Mouse (Mus musculus): ENCODE results near the gene Ankrd33.

Ankrd33 gene

GRCm38 (mm10) chr15:101121411-101122289, 6.1 kb downstream of the Ankrd33 start:
- ATAC-seq (ENCODE audit: insufficient number of reproducible peaks, low FRiP score, low TSS enrichment): no peak

- ATAC-seq (ENCODE audit: insufficient number of reproducible peaks, low FRiP score, low TSS enrichment): no peak
These were observed 6.7 kb downstream of the Ankrd33 start for GRCm38 (mm10) chr15:101122290-101122589.

- no peak for ATAC-seq (ENCODE audit: insufficient number of reproducible peaks, low FRiP score, low TSS enrichment)
These were observed 7.6 kb downstream of the Ankrd33 start for GRCm38 (mm10) chr15:101123202-101123601.

- no peak for ATAC-seq (ENCODE audit: insufficient number of reproducible peaks, low FRiP score, low TSS enrichment)
These were observed 10.0 kb downstream of the Ankrd33 start for GRCm38 (mm10) chr15:101125561-101125960.

- ATAC-seq (ENCODE audit: insufficient number of reproducible peaks, low FRiP score, low TSS enrichment): no peak
These were observed 11.5 kb downstream of the Ankrd33 start for GRCm38 (mm10) chr15:101126876-101127544.

- no peak for ATAC-seq (ENCODE audit: insufficient number of reproducible peaks, low FRiP score, low TSS enrichment)
These were observed 12.9 kb downstream of the Ankrd33 start, which contains the start of gene Acvrl1 for GRCm38 (mm10) chr15:101128181-101129089. Acvrl1 (plus strand) TSS chr15:101128522.

- no peak for ATAC-seq (ENCODE audit: insufficient number of reproducible peaks, low FRiP score, low TSS enrichment)
These were observed 13.9 kb downstream of the Ankrd33 start for GRCm38 (mm10) chr15:101129412-101129811.

GRCm38 (mm10) chr15:101131498-101131897, 15.9 kb downstream of the Ankrd33 start:
- ATAC-seq (ENCODE audit: insufficient number of reproducible peaks, low FRiP score, low TSS enrichment): no peak

GRCm38 (mm10) chr15:101132041-101132440, 16.5 kb downstream of the Ankrd33 start:
- ATAC-seq (ENCODE audit: insufficient number of reproducible peaks, low FRiP score, low TSS enrichment): no peak

GRCm38 (mm10) chr15:101132761-101133160, 17.2 kb downstream of the Ankrd33 start:
- ATAC-seq (ENCODE audit: insufficient number of reproducible peaks, low FRiP score, low TSS enrichment): no peak

- no peak for ATAC-seq (ENCODE audit: insufficient number of reproducible peaks, low FRiP score, low TSS enrichment)
These were observed 18.6 kb downstream of the Ankrd33 start for GRCm38 (mm10) chr15:101133993-101134704.

GRCm38 (mm10) chr15:101135405-101135804, 19.9 kb downstream of the Ankrd33 start:
- ATAC-seq (ENCODE audit: insufficient number of reproducible peaks, low FRiP score, low TSS enrichment): no peak

GRCm38 (mm10) chr15:101137455-101137854, 21.9 kb downstream of the Ankrd33 start:
- ATAC-seq (ENCODE audit: insufficient number of reproducible peaks, low FRiP score, low TSS enrichment): no peak

GRCm38 (mm10) chr15:101138675-101139074, 23.1 kb downstream of the Ankrd33 start:
- ATAC-seq (ENCODE audit: insufficient number of reproducible peaks, low FRiP score, low TSS enrichment): no peak

GRCm38 (mm10) chr15:101139885-101140284, 24.3 kb downstream of the Ankrd33 start:
- ATAC-seq (ENCODE audit: insufficient number of reproducible peaks, low FRiP score, low TSS enrichment): no peak

- no peak for ATAC-seq (ENCODE audit: insufficient number of reproducible peaks, low FRiP score, low TSS enrichment)
These were observed 25.0 kb downstream of the Ankrd33 start for GRCm38 (mm10) chr15:101140587-101140986.

- no peak for ATAC-seq (ENCODE audit: insufficient number of reproducible peaks, low FRiP score, low TSS enrichment)
These were observed 25.5 kb downstream of the Ankrd33 start for GRCm38 (mm10) chr15:101141061-101141541.

- no peak for ATAC-seq (ENCODE audit: insufficient number of reproducible peaks, low FRiP score, low TSS enrichment)
These were observed 27.1 kb downstream of the Ankrd33 start for GRCm38 (mm10) chr15:101142672-101143071.

GRCm38 (mm10) chr15:101143494-101143893, 27.9 kb downstream of the Ankrd33 start:
- ATAC-seq (ENCODE audit: insufficient number of reproducible peaks, low FRiP score, low TSS enrichment): no peak

- ATAC-seq (ENCODE audit: insufficient number of reproducible peaks, low FRiP score, low TSS enrichment): no peak
These were observed 28.6 kb downstream of the Ankrd33 start for GRCm38 (mm10) chr15:101144176-101144575.
